Comparison of ENCODE assay signal across 34 mouse cellular contexts in genomic region chrX:103664445-103664844, GRCm38 (mm10). TPM values are rescaled to one million over a fixed set of nuclear protein-coding genes. Genes with fewer than 3 reads are reported as not detected.
"Had no signal": no experiment of that assay in that cellular context is flagged by ENCODE, and none has a peak within 500 bp of the region (broad histone marks: within the 10 kb centered on the region; RNA-seq: fewer than 3 reads in every experiment).

No protein-coding gene starts in this region.

RNA-seq across cellular contexts. Expression of gene Zcchc13, which starts 34.1 kb away (rescaled TPM):
- total RNA-seq: gastrocnemius, adult 18-20 months; gastrocnemius, adult 8-10 months; gastrocnemius, postnatal 14 days; gastrocnemius, postnatal 36 days; heart, adult 18-20 months; heart, adult 8-10 months; heart, postnatal 10 days; heart, postnatal 25 days; heart, postnatal 4 days; layer of hippocampus, adult 2 months; layer of hippocampus, postnatal 10 days; layer of hippocampus, postnatal 25 days; left cerebral cortex, adult 2 months; left cerebral cortex, postnatal 14 days; left cerebral cortex, postnatal 36 days had no signal
- polyA plus RNA-seq: heart, embryonic 10.5 days; heart, embryonic 12.5 days; heart, embryonic 14.5 days; heart, embryonic 16.5 days; hindbrain, embryonic 10.5 days; hindbrain, embryonic 12.5 days; hindbrain, embryonic 14.5 days; hindbrain, embryonic 16.5 days; inflammation-experienced regulatory T-cells, adult 6 months; intestine, embryonic 15.5 days; intestine, postnatal 0 days; kidney, embryonic 14.5 days; kidney, embryonic 16.5 days; limb, embryonic 10.5 days; limb, embryonic 12.5 days; limb, embryonic 14.5 days; liver, embryonic 11.5 days; liver, embryonic 13.5 days; liver, embryonic 15.5 days had no signal
